Mouse (Mus musculus) ES-Bruce4 (cell line): ENCODE measurements at regions not wholly inside any gene's neighbourhood (a gene's known extent, or its start where the extent isn't known, plus 50 kb on each side); places are given as distances from the start of the nearest gene placed in this dataset.

Experiments
- H3K27ac ChIP-seq: 2 replicates; pipeline ENCODE4 v1.5.1; 2012; ENCODE audit warnings: low read length, inconsistent platforms; ENCODE audit not compliant: insufficient read depth
- H3K27me3 ChIP-seq: 2 replicates; pipeline ENCODE4 v1.6.1; 2012; ENCODE audit warnings: mild to moderate bottlenecking, low read length, inconsistent platforms; ENCODE audit not compliant: control insufficient read depth, poor library complexity, insufficient read depth, severe bottlenecking
- H3K36me3 ChIP-seq: 2 replicates; pipeline ENCODE4 v1.6.1; 2012; ENCODE audit warnings: inconsistent platforms, mild to moderate bottlenecking, low read length, moderate library complexity; ENCODE audit not compliant: control insufficient read depth, poor library complexity, insufficient read depth, severe bottlenecking
- H3K4me1 ChIP-seq: one replicate; pipeline ENCODE4 v1.8.1; 2011; ENCODE audit warnings: low read length; ENCODE audit not compliant: control insufficient read depth, insufficient read depth
- H3K4me3 ChIP-seq: 2 replicates; pipeline ENCODE4 v1.5.1; 2011; ENCODE audit warnings: low read depth, mild to moderate bottlenecking, low read length
- H3K9ac ChIP-seq: 2 replicates; pipeline ENCODE4 v1.6.1; 2012; ENCODE audit warnings: low read depth, mild to moderate bottlenecking, inconsistent platforms; ENCODE audit not compliant: poor library complexity, severe bottlenecking
- H3K9me3 ChIP-seq: replicated peaks from 2 replicates; pipeline ENCODE4 v1.6.1; 2012; ENCODE audit warnings: mild to moderate bottlenecking, low read length, inconsistent platforms; ENCODE audit not compliant: control insufficient read depth, poor library complexity, insufficient read depth, severe bottlenecking
- CTCF ChIP-seq: IDR thresholded peaks from one replicate; pipeline ENCODE4 v1.8.1; 2011; ENCODE audit warnings: low read depth, low read length
- EP300 ChIP-seq: IDR thresholded peaks from 2 replicates; pipeline ENCODE4 v1.6.1; 2011; ENCODE audit warnings: low read depth, low read length; ENCODE audit not compliant: insufficient read depth
- POLR2A ChIP-seq: IDR thresholded peaks from one replicate; pipeline ENCODE4 v1.8.1; 2011; ENCODE audit warnings: low read length; ENCODE audit not compliant: insufficient read depth

DNA sequence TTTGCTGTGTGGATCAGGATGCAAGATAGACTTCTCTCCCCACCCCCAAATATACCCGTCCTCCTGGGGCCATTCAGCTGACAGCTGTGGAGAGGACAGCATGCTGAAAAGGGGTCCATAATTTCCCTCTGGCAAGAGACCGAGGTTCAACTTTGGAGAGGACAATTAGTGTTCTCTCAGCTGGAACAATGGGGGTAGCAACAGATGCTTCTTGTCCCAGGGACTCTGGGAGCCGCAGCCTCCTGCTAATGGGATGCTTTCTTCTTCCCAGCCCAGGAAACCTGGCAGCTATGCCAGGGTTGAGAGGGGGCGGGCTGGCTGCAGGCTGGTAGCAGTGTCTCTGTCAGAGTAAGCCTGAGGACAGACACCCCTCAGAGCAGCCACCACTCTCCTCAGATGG is 433.0 kb upstream of the Sall1 start:
- Histone ChIP-seq H3K4me1 (no peaks in the 10 kb centered on the region), H3K27ac (no peak overlapping the region), H3K36me3 (no peaks in the 10 kb centered on the region), H3K9ac (no peak overlapping the region), H3K9me3 (no peaks in the 10 kb centered on the region), H3K27me3 (no peaks in the 10 kb centered on the region; the same call in 1 of the 2 replicates), H3K4me3 (no peak overlapping the region)
- TF ChIP-seq POLR2A: no peak
- TF ChIP-seq EP300: no peak
- TF ChIP-seq CTCF: no peak

DNA sequence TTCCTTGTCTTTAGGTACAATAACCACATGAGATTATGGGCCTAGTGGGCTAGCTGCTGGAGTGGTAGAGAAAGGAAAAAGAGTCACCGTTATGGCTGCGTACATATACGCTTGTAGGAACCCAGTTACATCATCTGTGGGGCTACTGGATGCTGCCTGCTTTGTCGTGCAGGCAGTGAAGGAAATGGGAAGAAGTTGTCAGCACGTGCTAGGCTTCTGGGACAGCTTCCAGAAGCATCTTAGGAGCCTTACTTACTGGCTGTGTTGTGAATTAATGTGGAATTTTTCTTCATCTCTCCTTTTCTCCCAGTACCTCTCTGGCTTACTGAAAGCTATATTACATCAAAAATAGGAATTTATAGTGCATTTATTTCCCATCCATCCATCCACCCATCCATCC is 427.2 kb upstream of the Sall1 start:
- H3K27ac ChIP-seq: no peak overlapping the region

DNA sequence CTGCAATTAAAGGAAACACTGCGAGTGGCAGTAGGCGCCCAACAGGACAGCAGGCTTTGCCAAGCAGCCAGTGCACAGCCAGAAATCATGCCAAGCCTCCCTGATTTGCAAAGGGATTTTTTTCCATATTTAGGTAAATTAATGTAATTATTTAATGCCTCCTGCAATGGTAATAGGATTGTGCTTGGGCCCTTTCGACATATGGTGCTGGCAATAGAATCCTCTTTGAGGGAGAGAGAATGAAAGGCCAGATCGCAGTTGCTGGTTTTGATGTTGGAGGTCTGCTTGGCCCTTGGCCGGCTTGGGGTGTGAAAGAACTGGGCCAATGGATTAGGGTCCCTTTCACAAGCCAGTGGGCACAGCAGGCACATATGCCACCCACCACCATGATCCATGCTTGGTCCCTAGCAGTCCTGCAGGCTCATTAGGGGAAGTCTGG is 424.8 kb upstream of the Sall1 start:
- no peaks in the 10 kb centered on the region for H3K4me1 ChIP-seq
- H3K9me3 ChIP-seq: no peaks in the 10 kb centered on the region; the same call in 1 of the 2 replicates
- H3K27me3 ChIP-seq: no peaks in the 10 kb centered on the region
- no peaks in the 10 kb centered on the region for H3K36me3 ChIP-seq
- H3K4me3 ChIP-seq: no peak overlapping the region
- no peak for TF ChIP-seq CTCF
- no peak overlapping the region for H3K9ac ChIP-seq
- no peak overlapping the region for H3K27ac ChIP-seq

More for the DNA sequence above, 427.2 kb upstream of the Sall1 start:
- Histone ChIP-seq H3K9ac (no peak overlapping the region), H3K27me3 (no peaks in the 10 kb centered on the region; the same call in 1 of the 2 replicates), H3K4me3 (no peak overlapping the region), H3K4me1 (no peaks in the 10 kb centered on the region), H3K9me3 (no peaks in the 10 kb centered on the region; the same call in 1 of the 2 replicates), H3K36me3 (no peaks in the 10 kb centered on the region)
- TF ChIP-seq CTCF (no peak), POLR2A (no peak), EP300 (no peak)

- Histone ChIP-seq H3K27ac (no peak overlapping the region), H3K4me1 (no peaks in the 10 kb centered on the region), H3K27me3 (no peaks in the 10 kb centered on the region), H3K9ac (no peak overlapping the region), H3K9me3 (no peaks in the 10 kb centered on the region; the same call in 1 of the 2 replicates), H3K36me3 (no peaks in the 10 kb centered on the region), H3K4me3 (no peak overlapping the region)
- TF ChIP-seq EP300 (no peak), CTCF (no peak), POLR2A (no peak)
These were observed 421.3 kb upstream of the Sall1 start for GRCm38 (mm10) chr8:89465211-89465753.

- H3K9ac ChIP-seq: no peak overlapping the region
- peaks cover 2% of the 10 kb centered on the region; the same call in 1 of the 2 replicates for H3K9me3 ChIP-seq
- H3K4me3 ChIP-seq: no peak overlapping the region
- H3K36me3 ChIP-seq: no peaks in the 10 kb centered on the region
- H3K27ac ChIP-seq: no peak overlapping the region
- TF ChIP-seq POLR2A (no peak), CTCF (no peak), EP300 (no peak)
- H3K27me3 ChIP-seq: no peaks in the 10 kb centered on the region; the same call in 1 of the 2 replicates
- no peaks in the 10 kb centered on the region for H3K4me1 ChIP-seq
These were observed 412.6 kb upstream of the Sall1 start for GRCm38 (mm10) chr8:89456517-89456916.

- Histone ChIP-seq H3K9ac (no peak overlapping the region), H3K4me3 (no peak overlapping the region), H3K4me1 (no peaks in the 10 kb centered on the region), H3K36me3 (no peaks in the 10 kb centered on the region), H3K27me3 (no peaks in the 10 kb centered on the region; the same call in 1 of the 2 replicates), H3K27ac (no peak overlapping the region), H3K9me3 (peaks cover 2% of the 10 kb centered on the region; the same call in 1 of the 2 replicates)
- no peak for TF ChIP-seq EP300
- TF ChIP-seq CTCF: no peak
- TF ChIP-seq POLR2A: no peak
These were observed 411.8 kb upstream of the Sall1 start for GRCm38 (mm10) chr8:89455731-89456130.
